Mouse (Mus musculus): ENCODE results near the gene Mrpl45.

DNA sequence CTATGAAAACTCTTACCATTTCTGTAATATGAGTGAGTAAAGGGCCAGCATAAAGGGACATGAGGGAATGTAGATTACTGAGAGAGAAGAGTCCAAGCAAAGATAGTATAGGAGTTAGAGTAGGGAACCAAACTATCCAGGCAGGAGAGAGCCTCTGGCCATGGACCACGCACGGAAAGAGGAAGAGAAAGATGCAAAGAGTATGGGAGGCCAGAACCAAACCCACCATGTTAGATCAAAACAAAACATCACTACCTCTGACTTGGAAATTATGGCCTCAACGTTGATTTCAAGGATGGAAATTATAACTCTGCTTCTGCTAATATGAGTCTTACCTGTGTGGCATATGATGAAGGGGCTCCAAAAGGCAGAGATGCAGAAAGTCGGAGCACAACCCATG is 30.7 kb upstream of the Mrpl45 start:
- TF ChIP-seq POLR2A (IDR thresholded peaks at IDR 0.05; ENCODE audit: borderline replicate concordance, low read depth, low read length) (no peak), CTCF (IDR thresholded peaks at IDR 0.05; ENCODE audit: low read depth, low read length) (no peak)
